Mouse (Mus musculus) midbrain, embryonic 10.5 days (tissue): Measurements from ENCODE around the gene Defb30. TPM values are rescaled to one million over a fixed set of nuclear protein-coding genes. Genes with fewer than 3 reads are reported as not detected.
A peak's percentile ranks its signal among the peaks of the same experiment; 100 is the strongest.

Source experiments
- DNase-seq: peaks from one replicate; pipeline ENCODE4 v3.0.0-alpha.2; 2017; ENCODE audit warnings: low spot score
- H3K27ac ChIP-seq: fragments of 300-500 bp; sonication (generic); replicated peaks from 2 replicates; pipeline ENCODE4 v1.5.1; 2016; ENCODE audit warnings: mild to moderate bottlenecking
- H3K27me3 ChIP-seq: fragments of 300-500 bp; sonication (generic); 2 replicates; pipeline ENCODE4 v1.6.1; 2016; ENCODE audit warnings: low read depth, mild to moderate bottlenecking; ENCODE audit not compliant: poor library complexity, severe bottlenecking
- H3K36me3 ChIP-seq: fragments of 300-500 bp; sonication (generic); 2 replicates; pipeline ENCODE4 v1.6.1; 2016; ENCODE audit warnings: mild to moderate bottlenecking, moderate library complexity
- H3K4me1 ChIP-seq: fragments of 300-500 bp; sonication (generic); 2 replicates; pipeline ENCODE4 v1.6.1; 2016
- H3K4me3 ChIP-seq: fragments of 300-500 bp; sonication (generic); 2 replicates; pipeline ENCODE4 v1.5.1; 2016; ENCODE audit warnings: mild to moderate bottlenecking, moderate library complexity
- H3K9me3 ChIP-seq: fragments of 300-500 bp; sonication (generic); replicated peaks from 2 replicates; pipeline ENCODE4 v1.6.1; 2016; ENCODE audit warnings: mild to moderate bottlenecking
- WGBS: fragments of 180-500 bp; shearing (Covaris S2); methylation state at CpG from one replicate; pipeline ENCODE4 v1.1.7; 2016; 5-methylcytosine and 5-hydroxymethylcytosine counted together
- polyA plus RNA-seq: library from polyadenylated mRNA; unstranded; fragments of >200 nt; fragmentation: Nextera tagmentation; extraction: Ambion mirVana; gene quantifications from 2 replicates; pipeline ENCODE4 v1.2.1, GENCODE M21; 2016

Defb30 gene
- not detected in 2 replicates for polyA plus RNA-seq

GRCm38 (mm10) chr14:63049910-63050370 is at the start of gene Defb30:
Gene Defb30, minus strand, starts transcription at chr14:63049960.
- Histone ChIP-seq H3K27me3 (no peaks in the 10 kb centered on the region), H3K4me1 (peaks cover 9% of the 10 kb centered on the region; the same call in 1 of the 2 replicates), H3K36me3 (no peaks in the 10 kb centered on the region), H3K9me3 (no peaks in the 10 kb centered on the region), H3K27ac (no peak within 1 kb of the TSS), H3K4me3 (no peak within 1 kb of the TSS)
- WGBS, result 71% methylated on average over 11 of the region's 14 CpGs
- no peak for DNase-seq

- Histone ChIP-seq H3K36me3 (no peaks in the 10 kb centered on the region), H3K27ac (peak overlapping the region; percentile 38; the same call in 1 of the 2 replicates), H3K27me3 (0 out of 2 replicates have a peak, but pooled peaks cover 4% of the 10 kb centered on the region), H3K4me3 (no peak overlapping the region), H3K4me1 (0 out of 2 replicates have a peak, but pooled peaks cover 5% of the 10 kb centered on the region), H3K9me3 (no peaks in the 10 kb centered on the region)
- WGBS, result 81% methylated on average over 15 of the region's 15 CpGs
- no peak for DNase-seq
These were observed 17.9 kb upstream of the Defb30 start for GRCm38 (mm10) chr14:63067708-63068107.

- Histone ChIP-seq H3K4me1 (0 out of 2 replicates have a peak, but pooled peaks cover 5% of the 10 kb centered on the region), H3K27ac (0 out of 2 replicates have a peak overlapping the region, but pooled peaks have one; percentile 23), H3K36me3 (no peaks in the 10 kb centered on the region), H3K9me3 (no peaks in the 10 kb centered on the region), H3K27me3 (0 out of 2 replicates have a peak, but pooled peaks cover 4% of the 10 kb centered on the region), H3K4me3 (no peak overlapping the region)
- DNase-seq, result peak; percentile 60
- 35% methylated on average over 16 of the region's 16 CpGs for WGBS
These were observed 17.0 kb upstream of the Defb30 start for GRCm38 (mm10) chr14:63066630-63067310.

- 80% methylated on average over 5 of the region's 5 CpGs for WGBS
- no peaks in the 10 kb centered on the region for H3K36me3 ChIP-seq
- H3K9me3 ChIP-seq, result no peaks in the 10 kb centered on the region
- 0 out of 2 replicates have a peak, but pooled peaks cover 4% of the 10 kb centered on the region for H3K27me3 ChIP-seq
- no peak overlapping the region for H3K27ac ChIP-seq
- H3K4me3 ChIP-seq, result no peak overlapping the region
- DNase-seq, result no peak
- H3K4me1 ChIP-seq, result 0 out of 2 replicates have a peak, but pooled peaks cover 5% of the 10 kb centered on the region
These were observed 15.6 kb upstream of the Defb30 start for GRCm38 (mm10) chr14:63065391-63065790.

- H3K4me3 ChIP-seq, result no peak overlapping the region
- 91% methylated on average over 2 of the region's 2 CpGs for WGBS
- H3K27me3 ChIP-seq, result no peaks in the 10 kb centered on the region
- no peaks in the 10 kb centered on the region for H3K4me1 ChIP-seq
- no peak for DNase-seq
- no peaks in the 10 kb centered on the region for H3K36me3 ChIP-seq
- H3K27ac ChIP-seq, result no peak overlapping the region
- no peaks in the 10 kb centered on the region for H3K9me3 ChIP-seq
These were observed 12.4 kb upstream of the Defb30 start for GRCm38 (mm10) chr14:63062184-63062583.

GRCm38 (mm10) chr14:63060361-63060760 is 10.6 kb upstream of the Defb30 start:
- H3K27me3 ChIP-seq, result no peaks in the 10 kb centered on the region
- DNase-seq, result no peak
- no peaks in the 10 kb centered on the region for H3K9me3 ChIP-seq
- no peak overlapping the region for H3K27ac ChIP-seq
- H3K4me1 ChIP-seq, result no peaks in the 10 kb centered on the region
- H3K4me3 ChIP-seq, result no peak overlapping the region
- H3K36me3 ChIP-seq, result no peaks in the 10 kb centered on the region
- 87% methylated on average over 10 of the region's 10 CpGs for WGBS

- DNase-seq, result no peak
- H3K4me1 ChIP-seq, result peaks cover 9% of the 10 kb centered on the region; the same call in 1 of the 2 replicates
- no peaks in the 10 kb centered on the region for H3K36me3 ChIP-seq
- no peaks in the 10 kb centered on the region for H3K9me3 ChIP-seq
- no peak overlapping the region for H3K4me3 ChIP-seq
- no peaks in the 10 kb centered on the region for H3K27me3 ChIP-seq
- no peak overlapping the region for H3K27ac ChIP-seq
- WGBS, result 40% methylated on average over 6 of the region's 6 CpGs
These were observed 5.0 kb upstream of the Defb30 start for GRCm38 (mm10) chr14:63054729-63055128.

GRCm38 (mm10) chr14:63050769-63051168 is 1.0 kb upstream of the Defb30 start:
- H3K27ac ChIP-seq, result no peak overlapping the region
- 39% methylated on average over 5 of the region's 5 CpGs for WGBS
- H3K9me3 ChIP-seq, result no peaks in the 10 kb centered on the region
- peak; percentile 65 for DNase-seq
- H3K4me1 ChIP-seq, result peaks cover 10% of the 10 kb centered on the region; the same call in 1 of the 2 replicates
- H3K27me3 ChIP-seq, result no peaks in the 10 kb centered on the region
- H3K36me3 ChIP-seq, result no peaks in the 10 kb centered on the region
- H3K4me3 ChIP-seq, result no peak overlapping the region

- H3K27ac ChIP-seq, result no peak within 1 kb of the TSS
- no peak for DNase-seq
- no peaks in the 10 kb centered on the region for H3K27me3 ChIP-seq
- H3K36me3 ChIP-seq, result no peaks in the 10 kb centered on the region
- 82% methylated on average over 3 of the region's 3 CpGs for WGBS
- H3K4me3 ChIP-seq, result no peak within 1 kb of the TSS
- no peaks in the 10 kb centered on the region for H3K9me3 ChIP-seq
- H3K4me1 ChIP-seq, result 0 out of 2 replicates have a peak, but pooled peaks cover 5% of the 10 kb centered on the region
These were observed 3.1 kb downstream of the Defb30 start, which contains the start of gene Defb42 for GRCm38 (mm10) chr14:63046691-63047090. Gene Defb42, plus strand, starts transcription at chr14:63046991.

GRCm38 (mm10) chr14:63020524-63021156 is 29.1 kb downstream of the Defb30 start:
- no peak for DNase-seq
- no peaks in the 10 kb centered on the region for H3K27me3 ChIP-seq
- H3K27ac ChIP-seq, result no peak overlapping the region
- H3K36me3 ChIP-seq, result no peaks in the 10 kb centered on the region
- no peaks in the 10 kb centered on the region for H3K9me3 ChIP-seq
- 58% methylated on average over 6 of the region's 6 CpGs for WGBS
- H3K4me1 ChIP-seq, result peaks cover 15% of the 10 kb centered on the region
- no peak overlapping the region for H3K4me3 ChIP-seq

GRCm38 (mm10) chr14:63014667-63015066 is 35.1 kb downstream of the Defb30 start:
- H3K27me3 ChIP-seq, result no peaks in the 10 kb centered on the region
- no peak overlapping the region for H3K27ac ChIP-seq
- H3K9me3 ChIP-seq, result no peaks in the 10 kb centered on the region
- no peak overlapping the region for H3K4me3 ChIP-seq
- DNase-seq, result no peak
- WGBS, result 91% methylated on average over 4 of the region's 4 CpGs
- no peaks in the 10 kb centered on the region for H3K36me3 ChIP-seq
- H3K4me1 ChIP-seq, result peaks cover 14% of the 10 kb centered on the region

GRCm38 (mm10) chr14:63013082-63013481 is 36.7 kb downstream of the Defb30 start:
- no peak overlapping the region for H3K27ac ChIP-seq
- peaks cover 4% of the 10 kb centered on the region; the same call in 1 of the 2 replicates for H3K4me1 ChIP-seq
- no peak for DNase-seq
- no peaks in the 10 kb centered on the region for H3K36me3 ChIP-seq
- H3K9me3 ChIP-seq, result no peaks in the 10 kb centered on the region
- 87% methylated on average over 4 of the region's 4 CpGs for WGBS
- H3K4me3 ChIP-seq, result no peak overlapping the region
- H3K27me3 ChIP-seq, result no peaks in the 10 kb centered on the region

- no peaks in the 10 kb centered on the region for H3K4me1 ChIP-seq
- H3K9me3 ChIP-seq, result no peaks in the 10 kb centered on the region
- no peak within 1 kb of the TSS for H3K27ac ChIP-seq
- DNase-seq, result no peak
- no peak within 1 kb of the TSS for H3K4me3 ChIP-seq
- WGBS, result 92% methylated on average over 5 of the region's 5 CpGs
- no peaks in the 10 kb centered on the region for H3K27me3 ChIP-seq
- H3K36me3 ChIP-seq, result no peaks in the 10 kb centered on the region
These were observed 38.3 kb downstream of the Defb30 start, which contains the start of gene Defb43 for GRCm38 (mm10) chr14:63011471-63011870. Gene Defb43, plus strand, starts transcription at chr14:63011771.
